Mouse (Mus musculus): ENCODE results near the gene Egfl6. TPM values are rescaled to one million over a fixed set of nuclear protein-coding genes. Genes with fewer than 3 reads are reported as not detected.

Egfl6 gene
- polyA plus RNA-seq, 1 experiment from 2014 or later, result 1.6 TPM

GRCm38 (mm10) chrX:166477393-166477792 lies 108.1 kb downstream of the Egfl6 start:
- Histone ChIP-seq H3K36me3 (ENCODE audit: control insufficient read depth, insufficient read depth, low read length) (no peaks in the 10 kb centered on the region; the same call in 1 of the 2 replicates), H3K4me1 (ENCODE audit: control insufficient read depth, insufficient read depth, low read length) (peaks cover 7% of the 10 kb centered on the region), H3K4me2 (ENCODE audit: low read length) (peak overlapping the region; percentile 59), H3K27me3 (ENCODE audit: control insufficient read depth, insufficient read depth, low read length) (no peaks in the 10 kb centered on the region), H3K9ac (replicated peaks; ENCODE audit: low read length) (no peak overlapping the region), H3K4me3 (replicated peaks; ENCODE audit: low read depth, low read length) (no peak overlapping the region), H3K27ac (replicated peaks; ENCODE audit: low read depth, low read length) (no peak overlapping the region), H3K9me3 (ENCODE audit: control insufficient read depth, low read length) (no peaks in the 10 kb centered on the region)
- no peak for ATAC-seq (ENCODE audit: low FRiP score, low TSS enrichment)
- 77% methylated on average over 6 of the region's 6 CpGs for WGBS
- DNase-seq, result no peak

Other genes with a start within 250 kb of the Egfl6 start
- 90.3 and 92.3 TPM in 2 replicates for gene Trappc2, start 145.1 kb downstream of the Egfl6 start, polyA plus RNA-seq (2014; fragmentation: Nextera tagmentation; extraction: Ambion mirVana)
- 6.4 and 9.1 TPM in 2 replicates for gene Ofd1, start 145.0 kb downstream of the Egfl6 start, polyA plus RNA-seq (2014; fragmentation: Nextera tagmentation; extraction: Ambion mirVana)
- gene Rab9, start 105.9 kb downstream of the Egfl6 start, polyA plus RNA-seq (2014; fragmentation: Nextera tagmentation; extraction: Ambion mirVana), result 53.9 and 56.5 TPM in 2 replicates
- gene Tceanc, start 67.2 kb downstream of the Egfl6 start, polyA plus RNA-seq (2014; fragmentation: Nextera tagmentation; extraction: Ambion mirVana), result 5.5 and 9.1 TPM in 2 replicates

All from midbrain, embryonic 14.5 days (tissue).